Mouse (Mus musculus): Measurements from ENCODE around the gene Dr1. TPM values are rescaled to one million over a fixed set of nuclear protein-coding genes. Genes with fewer than 3 reads are reported as not detected.
"Not testable (repeated sequence)": the region's sequence is repeated elsewhere in the genome, so short reads cannot be mapped to it uniquely, and the experiment has no call there.

Dr1 gene
- polyA plus RNA-seq (2012), result 0.88 and 1.4 TPM in 2 replicates

GRCm38 (mm10) chr5:108268127-108269062, at the start of gene Dr1:
Gene Dr1, plus strand, starts transcription at chr5:108268897.
- Histone ChIP-seq H3K36me3 (ENCODE audit: control insufficient read depth) (peaks cover 19% of the 10 kb centered on the region), H3K27me3 (ENCODE audit: control insufficient read depth) (no peaks in the 10 kb centered on the region), H3K4me1 (ENCODE audit: control insufficient read depth) (peaks cover 77% of the 10 kb centered on the region), H3K4me3 (replicated peaks) (peak within 1 kb of the TSS; percentile 79), H3K9me3 (ENCODE audit: control insufficient read depth, low read length) (no peaks in the 10 kb centered on the region)
- TF ChIP-seq TAL1 (IDR thresholded peaks at IDR 0.05; ENCODE audit: low read length) (no peak), GATA1 (IDR thresholded peaks at IDR 0.05; ENCODE audit: low read length) (no peak)

- peaks cover 7% of the 10 kb centered on the region for H3K36me3 ChIP-seq (ENCODE audit: control insufficient read depth)
- no peak overlapping the region for H3K4me3 ChIP-seq (replicated peaks)
- no peaks in the 10 kb centered on the region for H3K4me1 ChIP-seq (ENCODE audit: control insufficient read depth)
- TF ChIP-seq TAL1 (IDR thresholded peaks at IDR 0.05; ENCODE audit: low read length), result no peak
- TF ChIP-seq GATA1 (IDR thresholded peaks at IDR 0.05; ENCODE audit: low read length), result no peak
- no peaks in the 10 kb centered on the region for H3K27me3 ChIP-seq (ENCODE audit: control insufficient read depth)
- no peaks in the 10 kb centered on the region for H3K9me3 ChIP-seq (ENCODE audit: control insufficient read depth, low read length)
Measured at GRCm38 (mm10) chr5:108224077-108224476, 44.6 kb upstream of the Dr1 start.

GRCm38 (mm10) chr5:108226159-108226558, 42.5 kb upstream of the Dr1 start:
- H3K27me3 ChIP-seq (ENCODE audit: control insufficient read depth), result no peaks in the 10 kb centered on the region
- H3K9me3 ChIP-seq (ENCODE audit: control insufficient read depth, low read length), result no peaks in the 10 kb centered on the region
- H3K4me1 ChIP-seq (ENCODE audit: control insufficient read depth), result no peaks in the 10 kb centered on the region
- no peaks in the 10 kb centered on the region for H3K36me3 ChIP-seq (ENCODE audit: control insufficient read depth)
- H3K4me3 ChIP-seq (replicated peaks), result no peak overlapping the region
- TF ChIP-seq TAL1 (IDR thresholded peaks at IDR 0.05; ENCODE audit: low read length) (no peak), GATA1 (IDR thresholded peaks at IDR 0.05; ENCODE audit: low read length) (no peak)

- H3K36me3 ChIP-seq (ENCODE audit: control insufficient read depth), result no peaks in the 10 kb centered on the region
- no peak for TF ChIP-seq TAL1 (IDR thresholded peaks at IDR 0.05; ENCODE audit: low read length)
- TF ChIP-seq GATA1 (IDR thresholded peaks at IDR 0.05; ENCODE audit: low read length), result no peak
- no peak overlapping the region for H3K4me3 ChIP-seq (replicated peaks)
- no peaks in the 10 kb centered on the region for H3K9me3 ChIP-seq (ENCODE audit: control insufficient read depth, low read length)
- H3K4me1 ChIP-seq (ENCODE audit: control insufficient read depth), result no peaks in the 10 kb centered on the region; the same call in 1 of the 2 replicates
- peaks cover 8% of the 10 kb centered on the region for H3K27me3 ChIP-seq (ENCODE audit: control insufficient read depth)
Measured at GRCm38 (mm10) chr5:108246314-108246765, 22.4 kb upstream of the Dr1 start.

- H3K4me3 ChIP-seq (replicated peaks), result no peak overlapping the region
- peaks cover 8% of the 10 kb centered on the region for H3K27me3 ChIP-seq (ENCODE audit: control insufficient read depth)
- TF ChIP-seq GATA1 (IDR thresholded peaks at IDR 0.05; ENCODE audit: low read length) (no peak), TAL1 (IDR thresholded peaks at IDR 0.05; ENCODE audit: low read length) (no peak)
- H3K4me1 ChIP-seq (ENCODE audit: control insufficient read depth), result no peaks in the 10 kb centered on the region
- no peaks in the 10 kb centered on the region for H3K9me3 ChIP-seq (ENCODE audit: control insufficient read depth, low read length)
- H3K36me3 ChIP-seq (ENCODE audit: control insufficient read depth), result no peaks in the 10 kb centered on the region
Measured at GRCm38 (mm10) chr5:108250033-108250432, 18.7 kb upstream of the Dr1 start.

- TF ChIP-seq GATA1 (IDR thresholded peaks at IDR 0.05; ENCODE audit: low read length) (no peak), TAL1 (IDR thresholded peaks at IDR 0.05; ENCODE audit: low read length) (no peak)
- Histone ChIP-seq H3K4me3 (replicated peaks) (no peak overlapping the region), H3K27me3 (ENCODE audit: control insufficient read depth) (peaks cover 10% of the 10 kb centered on the region), H3K36me3 (ENCODE audit: control insufficient read depth) (no peaks in the 10 kb centered on the region), H3K9me3 (ENCODE audit: control insufficient read depth, low read length) (no peaks in the 10 kb centered on the region), H3K4me1 (ENCODE audit: control insufficient read depth) (no peaks in the 10 kb centered on the region)
Measured at GRCm38 (mm10) chr5:108255259-108255658, 13.4 kb upstream of the Dr1 start.

GRCm38 (mm10) chr5:108262722-108263121, 6.0 kb upstream of the Dr1 start:
- Histone ChIP-seq H3K9me3 (ENCODE audit: control insufficient read depth, low read length) (no peaks in the 10 kb centered on the region), H3K27me3 (ENCODE audit: control insufficient read depth) (peaks cover 3% of the 10 kb centered on the region; the same call in 1 of the 2 replicates), H3K36me3 (ENCODE audit: control insufficient read depth) (no peaks in the 10 kb centered on the region), H3K4me3 (replicated peaks) (peak overlapping the region; percentile 50), H3K4me1 (ENCODE audit: control insufficient read depth) (peaks cover 61% of the 10 kb centered on the region)
- TF ChIP-seq GATA1 (IDR thresholded peaks at IDR 0.05; ENCODE audit: low read length) (no peak), TAL1 (IDR thresholded peaks at IDR 0.05; ENCODE audit: low read length) (peak; percentile 61; the same call in 2 of the 3 replicates)

- H3K27me3 ChIP-seq (ENCODE audit: control insufficient read depth); H3K9me3 ChIP-seq (ENCODE audit: control insufficient read depth, low read length); H3K4me3 ChIP-seq (replicated peaks); H3K36me3 ChIP-seq (ENCODE audit: control insufficient read depth): not testable (repeated sequence)
- TF ChIP-seq TAL1 (IDR thresholded peaks at IDR 0.05; ENCODE audit: low read length), result peak; percentile 51; the same call in 2 of the 3 replicates
- H3K4me1 ChIP-seq (ENCODE audit: control insufficient read depth), result peaks cover 70% of the 10 kb centered on the region
Measured at GRCm38 (mm10) chr5:108263785-108264184, 4.9 kb upstream of the Dr1 start.

GRCm38 (mm10) chr5:108266990-108267389, 1.7 kb upstream of the Dr1 start:
- Histone ChIP-seq H3K9me3 (ENCODE audit: control insufficient read depth, low read length) (no peaks in the 10 kb centered on the region), H3K36me3 (ENCODE audit: control insufficient read depth) (peaks cover 6% of the 10 kb centered on the region), H3K27me3 (ENCODE audit: control insufficient read depth) (no peaks in the 10 kb centered on the region), H3K4me1 (ENCODE audit: control insufficient read depth) (peaks cover 79% of the 10 kb centered on the region), H3K4me3 (replicated peaks) (no peak overlapping the region)
- no peak for TF ChIP-seq GATA1 (IDR thresholded peaks at IDR 0.05; ENCODE audit: low read length)
- no peak for TF ChIP-seq TAL1 (IDR thresholded peaks at IDR 0.05; ENCODE audit: low read length)
